Mouse (Mus musculus): ENCODE measurements around the gene Ctc1. TPM values are rescaled to one million over a fixed set of nuclear protein-coding genes. Genes with fewer than 3 reads are reported as not detected.
"Not testable (repeated sequence)": the region's sequence is repeated elsewhere in the genome, so short reads cannot be mapped to it uniquely, and the experiment has no call there.

The Ctc1 gene
- polyA plus RNA-seq (2012; ENCODE audit: insufficient read depth, insufficient read length, low replicate concordance, missing spikeins): not detected in 2 replicates

- Histone ChIP-seq H3K4me3 (ENCODE audit: insufficient read depth, low read depth, low read length) (peak within 1 kb of the TSS; percentile 52), H3K4me1 (ENCODE audit: control insufficient read depth, insufficient read depth, low read length) (peaks cover 2% of the 10 kb centered on the region; the same call in 1 of the 2 replicates), H3K27ac (ENCODE audit: insufficient read depth, low read depth, low read length) (peak within 1 kb of the TSS; percentile 22)
- under 1% methylated on average over 38 of the region's 38 CpGs for WGBS
- TF ChIP-seq POLR2A (IDR thresholded peaks at IDR 0.05; ENCODE audit: insufficient read depth, low read depth, low read length): no peak; the same call in 1 of the 2 replicates
- peak; percentile 90; the same call in 1 of the 2 replicates for TF ChIP-seq CTCF (IDR thresholded peaks at IDR 0.05; ENCODE audit: insufficient read depth, low read depth, low read length)
Measured at GRCm38 (mm10) chr11:69015644-69016441, at the start of gene Ctc1. TSS of gene Ctc1 (plus strand) at chr11:69015911.

- 11% methylated on average over 1 of the region's 1 CpGs for WGBS
- Histone ChIP-seq H3K4me3 (ENCODE audit: insufficient read depth, low read depth, low read length) (no peak overlapping the region), H3K27ac (ENCODE audit: insufficient read depth, low read depth, low read length) (no peak overlapping the region), H3K4me1 (ENCODE audit: control insufficient read depth, insufficient read depth, low read length) (peaks cover 8% of the 10 kb centered on the region; the same call in 1 of the 2 replicates)
- no peak for TF ChIP-seq POLR2A (IDR thresholded peaks at IDR 0.05; ENCODE audit: insufficient read depth, low read depth, low read length)
- no peak for TF ChIP-seq CTCF (IDR thresholded peaks at IDR 0.05; ENCODE audit: insufficient read depth, low read depth, low read length)
Measured at GRCm38 (mm10) chr11:68966554-68966953, 49.2 kb upstream of the Ctc1 start.

DNA sequence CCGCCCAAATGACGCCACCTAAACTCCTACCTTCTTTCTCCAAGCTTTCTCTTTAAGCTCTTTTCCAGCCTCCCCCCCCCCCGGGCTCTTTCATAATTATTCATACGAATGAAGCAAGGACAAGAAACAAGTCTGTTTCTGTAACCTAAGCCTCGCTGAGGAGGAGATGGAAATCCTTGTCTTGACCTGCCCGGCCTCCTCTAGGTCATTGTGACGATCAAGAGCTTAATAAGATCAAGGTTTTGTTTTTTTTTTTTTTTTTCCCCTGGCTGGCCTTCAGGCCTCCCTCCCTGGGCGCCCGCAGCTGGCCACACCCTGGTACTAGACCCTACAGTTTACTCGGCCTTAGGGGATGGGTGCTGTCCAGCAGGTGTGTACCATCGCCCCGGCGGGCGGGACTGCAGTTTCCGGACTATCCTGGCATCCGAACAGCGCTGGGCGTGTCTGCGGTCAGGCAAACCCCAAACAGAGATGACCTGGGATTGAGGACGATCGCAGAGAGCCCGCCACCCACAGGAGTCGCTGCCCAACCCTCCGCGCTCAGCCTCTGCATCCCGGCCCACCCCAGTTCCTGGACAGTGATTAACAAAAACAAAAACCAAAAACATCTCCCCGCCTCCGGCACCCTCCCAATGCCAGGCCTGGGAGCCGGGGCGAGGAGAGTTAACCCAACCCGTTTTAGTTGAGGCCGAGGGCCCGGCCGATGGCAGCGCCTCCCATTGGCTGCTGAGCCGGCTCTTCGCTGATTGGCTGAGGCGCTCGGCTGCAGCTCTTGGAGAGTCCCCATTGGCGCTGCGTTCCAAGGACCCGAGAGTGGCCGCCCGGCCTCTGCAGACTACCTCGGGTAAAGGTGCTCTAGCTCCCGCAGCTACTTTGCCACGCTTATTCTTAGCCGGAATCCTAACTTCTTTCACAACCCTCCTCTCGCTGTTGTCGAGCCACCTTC is 48.1 kb upstream of the Ctc1 start, which contains the start of gene Slc25a35:
TSS of gene Slc25a35 (plus strand) at position 795 of the 946 bp plus-strand sequence.
- WGBS: under 1% methylated on average over 50 of the region's 50 CpGs
- peak within 1 kb of the TSS; percentile 21; the same call in 1 of the 2 replicates for H3K27ac ChIP-seq (ENCODE audit: insufficient read depth, low read depth, low read length)
- peak within 1 kb of the TSS; percentile 59 for H3K4me3 ChIP-seq (ENCODE audit: insufficient read depth, low read depth, low read length)
- TF ChIP-seq CTCF (IDR thresholded peaks at IDR 0.05; ENCODE audit: insufficient read depth, low read depth, low read length) (no peak), POLR2A (IDR thresholded peaks at IDR 0.05; ENCODE audit: insufficient read depth, low read depth, low read length) (no peak)
- peaks cover 9% of the 10 kb centered on the region; the same call in 1 of the 2 replicates for H3K4me1 ChIP-seq (ENCODE audit: control insufficient read depth, insufficient read depth, low read length)

GRCm38 (mm10) chr11:68968752-68969151 is 47.0 kb upstream of the Ctc1 start:
- Histone ChIP-seq H3K4me3 (ENCODE audit: insufficient read depth, low read depth, low read length) (no peak overlapping the region), H3K4me1 (ENCODE audit: control insufficient read depth, insufficient read depth, low read length) (peaks cover 16% of the 10 kb centered on the region; the same call in 1 of the 2 replicates), H3K27ac (ENCODE audit: insufficient read depth, low read depth, low read length) (no peak overlapping the region)
- 88% methylated on average over 11 of the region's 11 CpGs for WGBS
- TF ChIP-seq POLR2A (IDR thresholded peaks at IDR 0.05; ENCODE audit: insufficient read depth, low read depth, low read length): no peak
- no peak for TF ChIP-seq CTCF (IDR thresholded peaks at IDR 0.05; ENCODE audit: insufficient read depth, low read depth, low read length)

- Histone ChIP-seq H3K4me3 (ENCODE audit: insufficient read depth, low read depth, low read length) (no peak overlapping the region), H3K27ac (ENCODE audit: insufficient read depth, low read depth, low read length) (no peak overlapping the region), H3K4me1 (ENCODE audit: control insufficient read depth, insufficient read depth, low read length) (peaks cover 16% of the 10 kb centered on the region; the same call in 1 of the 2 replicates)
- no peak for TF ChIP-seq POLR2A (IDR thresholded peaks at IDR 0.05; ENCODE audit: insufficient read depth, low read depth, low read length)
- WGBS: 65% methylated on average over 4 of the region's 4 CpGs
Measured at GRCm38 (mm10) chr11:68970232-68970631, 45.5 kb upstream of the Ctc1 start.

GRCm38 (mm10) chr11:68973250-68974058 is 42.3 kb upstream of the Ctc1 start:
- WGBS: 3% methylated on average over 38 of the region's 38 CpGs
- Histone ChIP-seq H3K4me3 (ENCODE audit: insufficient read depth, low read depth, low read length) (peak overlapping the region; percentile 48), H3K4me1 (ENCODE audit: control insufficient read depth, insufficient read depth, low read length) (peaks cover 16% of the 10 kb centered on the region; the same call in 1 of the 2 replicates)
- H3K27ac ChIP-seq (ENCODE audit: insufficient read depth, low read depth, low read length): not testable (repeated sequence)

GRCm38 (mm10) chr11:68974059-68974450 is 41.7 kb upstream of the Ctc1 start:
- Histone ChIP-seq H3K4me3 (ENCODE audit: insufficient read depth, low read depth, low read length) (peak overlapping the region; percentile 48), H3K4me1 (ENCODE audit: control insufficient read depth, insufficient read depth, low read length) (peaks cover 13% of the 10 kb centered on the region; the same call in 1 of the 2 replicates), H3K27ac (ENCODE audit: insufficient read depth, low read depth, low read length) (no peak overlapping the region)
- no peak for TF ChIP-seq POLR2A (IDR thresholded peaks at IDR 0.05; ENCODE audit: insufficient read depth, low read depth, low read length)
- TF ChIP-seq CTCF (IDR thresholded peaks at IDR 0.05; ENCODE audit: insufficient read depth, low read depth, low read length): no peak
- WGBS: 33% methylated on average over 6 of the region's 6 CpGs

- TF ChIP-seq POLR2A (IDR thresholded peaks at IDR 0.05; ENCODE audit: insufficient read depth, low read depth, low read length) (no peak), CTCF (IDR thresholded peaks at IDR 0.05; ENCODE audit: insufficient read depth, low read depth, low read length) (no peak)
- H3K4me1 ChIP-seq (ENCODE audit: control insufficient read depth, insufficient read depth, low read length): peaks cover 13% of the 10 kb centered on the region; the same call in 1 of the 2 replicates
- H3K27ac ChIP-seq (ENCODE audit: insufficient read depth, low read depth, low read length): no peak within 1 kb of the TSS
- peak within 1 kb of the TSS; percentile 48; the same call in 1 of the 2 replicates for H3K4me3 ChIP-seq (ENCODE audit: insufficient read depth, low read depth, low read length)
- 88% methylated on average over 7 of the region's 7 CpGs for WGBS
Measured at GRCm38 (mm10) chr11:68975085-68975484, 40.6 kb upstream of the Ctc1 start, which contains the start of gene Rangrf. TSS of gene Rangrf (minus strand) at chr11:68975185.
